Mouse (Mus musculus) thymus, adult 2 months (tissue): ENCODE data around the gene Atp6v1g3.

Source experiments
- CTCF ChIP-seq: fragments of 200-500 bp; IDR thresholded peaks from 2 replicates; pipeline ENCODE4 v1.5.1; 2012; ENCODE audit warnings: mild to moderate bottlenecking, control low read depth, low read length, moderate library complexity, borderline replicate concordance; ENCODE audit not compliant: control insufficient read depth, poor library complexity, insufficient read depth; ENCODE audit errors: extremely low read depth
- POLR2A ChIP-seq: fragments of 200-500 bp; IDR thresholded peaks from 2 replicates; pipeline ENCODE4 v1.6.1; 2012; ENCODE audit warnings: mild to moderate bottlenecking, low read length, control low read depth, moderate library complexity; ENCODE audit not compliant: control insufficient read depth, poor library complexity, insufficient read depth; ENCODE audit errors: extremely low read depth

DNA sequence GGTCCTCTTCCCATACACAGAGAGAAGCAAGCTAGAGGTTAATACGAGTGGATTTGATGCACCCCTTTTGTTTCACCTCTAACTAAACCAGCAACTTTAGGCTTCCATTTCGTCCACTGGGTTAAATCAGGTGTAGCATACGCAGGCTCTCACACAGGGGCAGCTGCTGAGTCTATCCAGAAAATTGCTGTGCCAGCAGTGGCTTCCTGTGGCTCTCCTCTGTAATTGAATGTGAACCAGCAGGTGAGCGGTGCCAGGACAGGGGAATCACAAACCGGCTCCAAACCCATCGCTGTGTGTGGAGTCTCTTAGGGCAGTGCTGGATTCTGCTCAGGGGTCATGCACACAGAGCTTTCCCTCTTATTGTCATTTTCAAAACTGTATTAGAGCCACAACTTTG, 7.6 kb downstream of the Atp6v1g3 start:
- TF ChIP-seq CTCF: no peak
- no peak for TF ChIP-seq POLR2A
